Mouse (Mus musculus) layer of hippocampus, postnatal 36 days (tissue): ENCODE measurements around the gene Ndrg4. TPM values are rescaled to one million over a fixed set of nuclear protein-coding genes. Genes with fewer than 3 reads are reported as not detected.

Experiments
- DNase-seq, 2 experiments: peaks; one replicate each; pipeline ENCODE4 v3.0.0; 2022
- microRNA-seq, 2 experiments: library from miRNA; unstranded; fragments of <30 nt; microRNA quantifications; one replicate each; pipeline ENCODE4 v1.2.0; 2021
- total RNA-seq, 2 experiments: library from RNA; stranded (reverse); gene quantifications; 2 replicates each; pipeline ENCODE4 v1.2.3; 2021

Gene Ndrg4
- total RNA-seq, 2 experiments from 2014 or later = 1,402 to 1,427 TPM

DNA sequence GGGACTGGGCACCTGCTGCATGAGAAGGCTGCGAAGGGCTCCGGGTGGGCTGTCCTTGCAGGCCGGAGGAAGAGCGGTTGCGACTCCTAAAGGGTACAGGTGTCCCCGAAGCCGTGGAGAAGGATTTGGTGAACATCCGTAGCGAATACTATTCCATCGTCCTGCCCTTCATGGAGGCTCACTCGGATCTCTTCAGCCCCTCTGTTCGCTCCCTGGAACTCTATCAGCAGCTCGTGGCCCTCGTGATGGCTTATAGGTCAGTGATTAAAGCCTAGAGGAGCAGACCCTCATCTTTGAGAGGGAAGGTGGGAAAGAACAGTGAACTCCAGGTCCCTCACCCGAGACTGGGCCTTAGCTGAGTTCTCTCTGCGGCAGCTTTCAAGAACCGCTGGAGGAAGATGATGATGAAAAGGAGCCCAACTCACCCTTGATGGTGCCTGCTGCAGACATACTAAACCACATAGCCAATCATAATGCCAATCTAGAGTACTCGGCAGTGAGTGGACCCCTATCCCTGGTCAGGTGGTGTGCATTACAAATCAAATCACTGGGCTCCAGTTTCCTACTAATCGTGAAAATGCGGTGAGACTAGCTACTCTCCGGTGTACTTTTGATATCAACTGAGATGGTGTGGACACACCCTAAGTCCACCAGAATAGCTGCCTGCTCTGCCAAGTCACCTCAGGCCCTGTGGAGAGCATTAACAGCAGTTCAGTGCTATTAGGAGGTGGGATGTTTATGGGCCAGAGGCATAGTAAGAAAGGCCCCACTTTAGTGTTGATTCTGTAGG lies 40.0 kb downstream of the Ndrg4 start:
- DNase-seq = no peak

DNA sequence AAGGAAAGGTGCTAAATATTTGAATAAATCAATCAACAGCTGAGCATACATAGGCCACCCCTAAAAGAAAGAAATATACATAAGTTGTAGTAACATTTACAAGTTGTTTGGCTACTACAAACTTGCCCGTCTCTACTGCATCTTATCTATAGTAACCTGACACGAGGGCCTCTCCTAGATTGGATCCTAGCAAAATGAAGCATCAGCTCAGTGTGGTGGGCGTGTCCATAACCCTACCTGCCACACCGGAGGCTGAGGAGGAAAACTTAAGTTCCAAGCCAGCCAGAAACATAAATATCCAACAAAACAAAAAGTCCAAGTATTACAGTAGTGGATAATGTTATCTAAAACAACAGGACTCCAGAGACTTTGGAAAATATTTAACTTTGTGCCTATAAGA lies 50.8 kb downstream of the Ndrg4 start:
- DNase-seq = no peak

DNA sequence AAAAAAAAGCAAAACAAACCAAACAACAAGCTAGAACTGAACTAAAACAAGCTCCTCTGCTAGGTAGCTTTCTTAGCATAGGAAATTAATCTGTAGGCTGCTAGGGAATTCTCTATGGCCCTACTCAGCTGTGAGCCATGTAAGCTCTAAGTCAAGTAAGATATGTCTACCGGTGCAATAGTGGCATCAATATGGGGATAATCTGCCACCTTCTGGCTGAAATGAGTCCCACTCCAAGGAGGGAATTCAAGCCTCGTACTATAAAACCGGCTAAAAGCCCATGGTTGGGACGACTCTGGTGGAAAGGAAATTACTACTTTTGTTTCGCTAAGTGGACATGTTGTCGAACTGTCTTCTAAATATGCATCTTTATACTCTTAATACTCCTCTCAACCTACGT lies 61.8 kb downstream of the Ndrg4 start:
- DNase-seq = no peak

DNA sequence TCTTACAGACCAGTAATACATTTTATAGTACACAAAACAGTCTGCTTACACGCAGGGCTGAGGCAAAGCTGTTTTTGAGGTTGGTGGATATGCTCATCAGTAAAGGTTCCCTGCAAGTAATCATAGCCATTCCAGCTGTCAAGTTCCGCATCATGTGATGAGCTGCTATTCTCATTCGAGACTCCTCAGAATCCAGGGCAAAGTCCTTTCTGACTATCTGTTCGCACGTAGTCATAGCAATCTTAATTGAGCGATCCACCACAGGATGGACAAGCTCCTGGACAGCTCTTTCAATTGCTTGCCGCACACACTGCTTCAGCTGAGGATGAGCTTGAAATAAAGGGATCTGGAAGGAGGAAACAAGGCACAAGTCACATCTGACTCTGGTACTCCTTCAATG lies 65.0 kb downstream of the Ndrg4 start:
- no peak for DNase-seq

DNA sequence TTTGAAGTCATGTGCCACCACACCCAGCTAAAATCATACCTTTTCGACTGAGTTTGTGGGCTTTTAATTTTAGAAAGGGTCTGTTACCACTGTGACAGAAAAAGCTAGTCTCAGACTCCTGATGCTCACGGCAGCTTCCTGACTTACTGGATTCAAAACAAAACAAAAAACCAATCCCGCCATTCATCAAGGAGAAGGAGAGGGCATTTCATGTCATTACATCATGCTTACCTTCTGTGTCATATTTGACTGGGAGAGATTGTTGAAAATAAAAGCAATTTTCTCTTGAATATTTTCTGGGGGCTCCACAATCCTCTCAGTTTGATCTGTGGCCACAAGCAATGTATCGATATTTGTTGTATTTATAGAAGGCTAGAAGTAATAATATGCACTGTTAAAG lies 71.2 kb downstream of the Ndrg4 start:
- DNase-seq = no peak

DNA sequence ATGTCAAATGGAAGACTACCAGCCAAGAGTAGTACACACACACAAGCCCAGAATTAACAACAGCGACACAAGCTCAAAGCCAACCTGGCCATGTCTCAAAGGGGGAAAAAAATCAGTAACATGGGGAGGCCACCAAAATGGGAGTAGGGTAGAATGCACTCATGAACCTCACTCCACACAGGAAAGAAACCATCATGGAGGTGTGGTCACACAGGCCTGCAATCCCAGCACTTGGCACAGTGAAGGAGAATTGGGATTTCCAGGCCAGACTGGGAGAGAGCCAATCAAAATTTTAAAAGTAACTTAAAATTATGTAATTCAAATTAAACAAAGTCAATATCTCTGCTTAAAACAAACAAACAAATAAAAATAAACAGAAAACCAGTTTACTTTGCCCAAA lies 75.1 kb downstream of the Ndrg4 start:
- no peak for DNase-seq

DNA sequence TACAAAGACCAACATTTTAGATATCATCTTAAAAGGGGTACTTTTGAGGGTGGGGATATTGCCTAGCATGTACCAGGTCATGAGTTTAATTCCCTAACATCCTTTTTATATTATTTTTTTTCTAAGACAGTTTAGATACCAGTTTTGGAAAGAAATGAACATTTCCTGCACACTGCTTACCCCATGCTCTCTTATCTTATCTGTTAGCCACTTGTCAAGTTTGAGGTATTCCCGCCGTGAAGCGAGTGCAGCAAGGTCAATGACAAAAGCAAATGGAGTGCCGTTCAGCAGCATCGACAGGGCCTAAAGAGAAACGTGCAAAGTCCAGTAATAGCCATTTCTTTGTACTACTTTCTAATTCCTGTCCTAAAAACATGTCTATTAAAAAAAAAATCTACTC lies 83.5 kb downstream of the Ndrg4 start:
- no peak for DNase-seq

DNA sequence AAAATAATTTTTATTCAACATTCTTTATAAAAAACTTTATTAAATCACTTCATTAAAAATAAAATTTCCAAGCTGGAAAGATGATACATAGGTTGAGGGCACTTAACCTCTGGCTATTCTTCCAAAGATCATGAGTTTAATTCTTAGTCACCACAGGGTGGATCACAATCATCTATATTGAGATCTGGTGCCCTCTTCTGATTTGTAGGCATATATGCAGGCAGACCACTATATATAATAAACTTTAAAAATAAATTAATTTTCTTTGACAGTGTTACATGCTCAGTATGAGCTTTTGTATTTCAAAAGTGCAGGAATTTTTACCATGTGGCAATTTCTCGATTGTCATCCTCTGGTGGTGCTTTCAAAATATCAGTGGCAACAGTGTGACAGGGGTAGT lies 87.4 kb downstream of the Ndrg4 start:
- DNase-seq = no peak

Small RNA genes within 50 kb of the gene (microRNA-seq; reads per million reads assigned to microRNA genes)
- 1.9 to 3.9 reads per million in 2 experiments for gene Mir7073

Other genes starting within 250 kb of the Ndrg4 start
- gene Cfap20, start 242.1 kb upstream of the Ndrg4 start, total RNA-seq = 10 to 100 TPM; 55.4 to 63.9 TPM
- gene Csnk2a2, start 186.9 kb upstream of the Ndrg4 start, total RNA-seq = 10 to 100 TPM; 66.9 to 71.8 TPM
- 1 to 10 TPM in 1 of 2 experiments, under 1 TPM in 1; 0.68 to 1.3 TPM for gene Ccdc113, start 142.9 kb upstream of the Ndrg4 start, total RNA-seq
- gene Prss54, start 100.6 kb upstream of the Ndrg4 start, total RNA-seq = not detected
- gene Gins3, start 43.5 kb upstream of the Ndrg4 start, total RNA-seq = 1 to 10 TPM; 1.6 to 1.8 TPM
- gene Setd6, start 38.9 kb downstream of the Ndrg4 start, total RNA-seq = 10 to 100 TPM; 19.5 to 21.1 TPM
- 100 to 1,000 TPM; 125 to 150 TPM for gene Cnot1, start 130.5 kb downstream of the Ndrg4 start, total RNA-seq
- gene Sap18b, start 148.4 kb downstream of the Ndrg4 start, total RNA-seq = 100 to 1,000 TPM; 129 to 132 TPM
- gene Slc38a7, start 176.6 kb downstream of the Ndrg4 start, total RNA-seq = 10 to 100 TPM; 30.7 to 31.4 TPM
- 100 to 1,000 TPM; 214 to 219 TPM for gene Got2, start 211.6 kb downstream of the Ndrg4 start, total RNA-seq